Mouse (Mus musculus): ENCODE results near the gene Kmo. TPM values are rescaled to one million over a fixed set of nuclear protein-coding genes. Genes with fewer than 3 reads are reported as not detected.
A peak's percentile ranks its signal among the peaks of the same experiment; 100 is the strongest.

Gene Kmo
- polyA plus RNA-seq, 1 experiment, result 11.4 TPM

- WGBS, result 89% methylated on average over 1 of the region's 1 CpGs
- no peaks in the 10 kb centered on the region for H3K4me1 ChIP-seq (ENCODE audit: control insufficient read depth, insufficient read depth, low read length)
- H3K27ac ChIP-seq (ENCODE audit: control insufficient read depth, insufficient read depth, low read depth, low read length, poor library complexity), result no peak overlapping the region
- H3K4me3 ChIP-seq (replicated peaks; ENCODE audit: control insufficient read depth, low read depth, low read length), result no peak overlapping the region
- TF ChIP-seq CTCF (IDR thresholded peaks at IDR 0.05; ENCODE audit: control insufficient read depth, insufficient read depth, low read length), result no peak
- no peak for TF ChIP-seq POLR2A (IDR thresholded peaks at IDR 0.05; ENCODE audit: borderline replicate concordance, control insufficient read depth, low read depth, low read length)
These were observed 27.3 kb upstream of the Kmo start for GRCm38 (mm10) chr1:175592832-175593231.

- WGBS, result 74% methylated on average over 11 of the region's 11 CpGs
- Histone ChIP-seq H3K27ac (ENCODE audit: control insufficient read depth, insufficient read depth, low read depth, low read length, poor library complexity) (no peak overlapping the region), H3K4me3 (replicated peaks; ENCODE audit: control insufficient read depth, low read depth, low read length) (no peak overlapping the region), H3K4me1 (ENCODE audit: control insufficient read depth, insufficient read depth, low read length) (no peaks in the 10 kb centered on the region; the same call in 1 of the 2 replicates)
- TF ChIP-seq CTCF (IDR thresholded peaks at IDR 0.05; ENCODE audit: control insufficient read depth, insufficient read depth, low read length) (no peak), POLR2A (IDR thresholded peaks at IDR 0.05; ENCODE audit: borderline replicate concordance, control insufficient read depth, low read depth, low read length) (no peak)
These were observed 17.9 kb upstream of the Kmo start for GRCm38 (mm10) chr1:175602231-175602630.

- WGBS, result 76% methylated on average over 6 of the region's 6 CpGs
- H3K4me1 ChIP-seq (ENCODE audit: control insufficient read depth, insufficient read depth, low read length), result no peaks in the 10 kb centered on the region; the same call in 1 of the 2 replicates
- no peak overlapping the region for H3K27ac ChIP-seq (ENCODE audit: control insufficient read depth, insufficient read depth, low read depth, low read length, poor library complexity)
- TF ChIP-seq POLR2A (IDR thresholded peaks at IDR 0.05; ENCODE audit: borderline replicate concordance, control insufficient read depth, low read depth, low read length), result no peak
- peak; percentile 35; the same call in 1 of the 2 replicates for TF ChIP-seq CTCF (IDR thresholded peaks at IDR 0.05; ENCODE audit: control insufficient read depth, insufficient read depth, low read length)
- H3K4me3 ChIP-seq (replicated peaks; ENCODE audit: control insufficient read depth, low read depth, low read length), result no peak overlapping the region
These were observed 16.8 kb upstream of the Kmo start for GRCm38 (mm10) chr1:175603390-175603789.

- no peak overlapping the region for H3K4me3 ChIP-seq (replicated peaks; ENCODE audit: control insufficient read depth, low read depth, low read length)
- no peak for TF ChIP-seq POLR2A (IDR thresholded peaks at IDR 0.05; ENCODE audit: borderline replicate concordance, control insufficient read depth, low read depth, low read length)
- no peak for TF ChIP-seq CTCF (IDR thresholded peaks at IDR 0.05; ENCODE audit: control insufficient read depth, insufficient read depth, low read length)
- H3K4me1 ChIP-seq (ENCODE audit: control insufficient read depth, insufficient read depth, low read length), result no peaks in the 10 kb centered on the region; the same call in 1 of the 2 replicates
- no peak overlapping the region for H3K27ac ChIP-seq (ENCODE audit: control insufficient read depth, insufficient read depth, low read depth, low read length, poor library complexity)
- 86% methylated on average over 6 of the region's 6 CpGs for WGBS
These were observed 12.9 kb upstream of the Kmo start for GRCm38 (mm10) chr1:175607308-175607707.

GRCm38 (mm10) chr1:175607838-175608585 lies 12.2 kb upstream of the Kmo start:
- 88% methylated on average over 18 of the region's 18 CpGs for WGBS
- Histone ChIP-seq H3K4me3 (replicated peaks; ENCODE audit: control insufficient read depth, low read depth, low read length) (no peak overlapping the region), H3K27ac (ENCODE audit: control insufficient read depth, insufficient read depth, low read depth, low read length, poor library complexity) (no peak overlapping the region), H3K4me1 (ENCODE audit: control insufficient read depth, insufficient read depth, low read length) (no peaks in the 10 kb centered on the region; the same call in 1 of the 2 replicates)
- no peak for TF ChIP-seq CTCF (IDR thresholded peaks at IDR 0.05; ENCODE audit: control insufficient read depth, insufficient read depth, low read length)

- WGBS, result 90% methylated on average over 3 of the region's 3 CpGs
- Histone ChIP-seq H3K27ac (ENCODE audit: control insufficient read depth, insufficient read depth, low read depth, low read length, poor library complexity) (no peak overlapping the region), H3K4me3 (replicated peaks; ENCODE audit: control insufficient read depth, low read depth, low read length) (no peak overlapping the region), H3K4me1 (ENCODE audit: control insufficient read depth, insufficient read depth, low read length) (no peaks in the 10 kb centered on the region)
- TF ChIP-seq CTCF (IDR thresholded peaks at IDR 0.05; ENCODE audit: control insufficient read depth, insufficient read depth, low read length) (no peak), POLR2A (IDR thresholded peaks at IDR 0.05; ENCODE audit: borderline replicate concordance, control insufficient read depth, low read depth, low read length) (no peak)
These were observed 11.5 kb upstream of the Kmo start for GRCm38 (mm10) chr1:175608708-175609107.

GRCm38 (mm10) chr1:175614992-175615391 lies 5.2 kb upstream of the Kmo start:
- Histone ChIP-seq H3K4me3 (replicated peaks; ENCODE audit: control insufficient read depth, low read depth, low read length) (no peak overlapping the region), H3K4me1 (ENCODE audit: control insufficient read depth, insufficient read depth, low read length) (no peaks in the 10 kb centered on the region), H3K27ac (ENCODE audit: control insufficient read depth, insufficient read depth, low read depth, low read length, poor library complexity) (no peak overlapping the region)
- TF ChIP-seq CTCF (IDR thresholded peaks at IDR 0.05; ENCODE audit: control insufficient read depth, insufficient read depth, low read length) (no peak), POLR2A (IDR thresholded peaks at IDR 0.05; ENCODE audit: borderline replicate concordance, control insufficient read depth, low read depth, low read length) (no peak)
- 91% methylated on average over 9 of the region's 9 CpGs for WGBS

- Histone ChIP-seq H3K27ac (ENCODE audit: control insufficient read depth, insufficient read depth, low read depth, low read length, poor library complexity) (no peak overlapping the region), H3K4me3 (replicated peaks; ENCODE audit: control insufficient read depth, low read depth, low read length) (no peak overlapping the region), H3K4me1 (ENCODE audit: control insufficient read depth, insufficient read depth, low read length) (peaks cover 3% of the 10 kb centered on the region)
- WGBS, result 89% methylated on average over 6 of the region's 6 CpGs
- TF ChIP-seq POLR2A (IDR thresholded peaks at IDR 0.05; ENCODE audit: borderline replicate concordance, control insufficient read depth, low read depth, low read length), result no peak
- TF ChIP-seq CTCF (IDR thresholded peaks at IDR 0.05; ENCODE audit: control insufficient read depth, insufficient read depth, low read length), result no peak
These were observed 3.5 kb downstream of the Kmo start for GRCm38 (mm10) chr1:175623656-175624055.
